Mouse (Mus musculus) heart, embryonic 16.5 days (tissue): ENCODE data around the gene Pi4k2a. TPM values are rescaled to one million over a fixed set of nuclear protein-coding genes. Genes with fewer than 3 reads are reported as not detected.

ENCODE experiments used
- ATAC-seq: fragments of 200-750 bp; cut with Nextera tagmentation; replicated peaks from 2 replicates; pipeline ENCODE4 v1.8.0; 2017; ENCODE audit warnings: moderate number of reproducible peaks; ENCODE audit not compliant: insufficient read depth, low FRiP score; ENCODE audit errors: extremely low read depth
- H3K27ac ChIP-seq: fragments of 300-500 bp; sonication (generic); 2 replicates; pipeline ENCODE4 v1.5.1; 2014; ENCODE audit warnings: mild to moderate bottlenecking, low read length, control low read depth, moderate library complexity
- H3K27me3 ChIP-seq: fragments of 300-500 bp; sonication (generic); 2 replicates; pipeline ENCODE4 v1.6.1; 2014; ENCODE audit warnings: low read length, mixed read lengths; ENCODE audit not compliant: control insufficient read depth, insufficient read depth
- H3K36me3 ChIP-seq: fragments of 300-500 bp; sonication (generic); 2 replicates; pipeline ENCODE4 v1.6.1; 2014; ENCODE audit not compliant: control insufficient read depth, insufficient read depth
- H3K4me1 ChIP-seq: fragments of 300-500 bp; sonication (generic); 2 replicates; pipeline ENCODE4 v1.6.1; 2014; ENCODE audit warnings: low read length, mixed read lengths; ENCODE audit not compliant: control insufficient read depth, insufficient read depth
- H3K4me2 ChIP-seq: fragments of 300-500 bp; sonication (generic); 2 replicates; pipeline ENCODE4 v1.6.1; 2014; ENCODE audit warnings: low read depth, mild to moderate bottlenecking, control low read depth, low read length
- H3K4me3 ChIP-seq: fragments of 300-500 bp; sonication (generic); 2 replicates; pipeline ENCODE4 v1.5.1; 2014; ENCODE audit warnings: mild to moderate bottlenecking, control low read depth, low read length
- H3K9ac ChIP-seq: fragments of 300-500 bp; sonication (generic); 2 replicates; pipeline ENCODE4 v1.6.1; 2014; ENCODE audit warnings: low read length, control low read depth
- H3K9me3 ChIP-seq: fragments of 300-500 bp; sonication (generic); replicated peaks from 2 replicates; pipeline ENCODE4 v1.6.1; 2016; ENCODE audit warnings: low read length; ENCODE audit not compliant: control insufficient read depth
- WGBS: fragments of 180-500 bp; shearing (Covaris S2); extraction: QIAGEN DNeasy Blood & Tissue Kit; methylation state at CpG from one replicate; pipeline ENCODE4 v1.1.7; 2014; 5-methylcytosine and 5-hydroxymethylcytosine counted together
- polyA plus RNA-seq: library from polyadenylated mRNA; unstranded; fragments of >200 nt; fragmentation: Nextera tagmentation; extraction: Ambion mirVana; gene quantifications from 2 replicates; pipeline ENCODE4 v1.2.1, GENCODE M21; 2015

Gene Pi4k2a
- polyA plus RNA-seq = 8.5 and 14.3 TPM in 2 replicates

DNA sequence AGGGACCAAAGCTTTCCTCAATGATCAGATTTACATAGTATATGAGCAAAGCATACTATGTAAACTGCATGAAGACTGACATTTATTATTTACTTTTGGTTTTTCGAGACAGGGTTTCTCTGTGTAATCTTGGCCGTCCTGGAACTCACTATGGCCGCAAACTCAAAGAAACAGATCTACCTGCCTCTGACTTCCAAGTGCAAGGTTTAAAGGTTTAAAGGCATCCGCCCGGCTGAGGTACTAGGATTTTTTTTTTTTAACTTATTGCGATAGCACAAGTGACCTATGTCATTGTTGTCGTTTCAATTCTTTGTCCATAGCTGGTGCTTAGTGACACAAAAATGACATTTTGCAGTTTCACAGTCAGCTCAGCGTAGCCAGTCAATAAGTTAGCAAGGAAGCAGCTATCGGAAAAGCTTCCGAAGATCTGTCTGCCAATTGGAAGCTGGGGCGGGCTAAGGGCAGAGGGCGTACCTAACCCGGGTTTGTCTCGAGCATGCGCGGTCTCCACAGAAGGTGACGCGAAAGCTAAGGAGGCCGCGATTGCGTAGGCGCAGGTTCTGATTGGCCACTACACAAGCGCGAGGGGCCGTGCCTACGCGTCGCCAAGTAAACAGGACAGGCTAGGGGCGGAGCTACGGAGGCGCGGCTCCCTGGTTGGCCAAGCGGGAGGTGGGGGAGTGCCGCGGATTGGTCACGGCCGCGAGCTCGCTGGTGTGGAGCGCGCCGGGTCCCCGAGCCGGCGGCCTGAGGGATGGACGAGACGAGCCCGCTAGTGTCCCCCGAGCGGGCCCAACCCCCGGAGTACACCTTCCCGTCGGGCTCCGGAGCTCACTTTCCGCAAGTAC lies at the start of gene Pi4k2a:
TSS of gene Pi4k2a (plus strand) at position 723 of the 848 bp plus-strand sequence.
- H3K27me3 ChIP-seq = no peaks in the 10 kb centered on the region
- peak; percentile 98 for ATAC-seq
- no peaks in the 10 kb centered on the region for H3K9me3 ChIP-seq
- peak within 1 kb of the TSS; percentile 88 for H3K4me2 ChIP-seq
- H3K27ac ChIP-seq = peak within 1 kb of the TSS; percentile 93
- H3K36me3 ChIP-seq = no peaks in the 10 kb centered on the region
- peaks cover 24% of the 10 kb centered on the region for H3K4me1 ChIP-seq
- WGBS = under 1% methylated on average over 52 of the region's 55 CpGs
- H3K4me3 ChIP-seq = peak within 1 kb of the TSS; percentile 96
- peak within 1 kb of the TSS; percentile 90 for H3K9ac ChIP-seq

DNA sequence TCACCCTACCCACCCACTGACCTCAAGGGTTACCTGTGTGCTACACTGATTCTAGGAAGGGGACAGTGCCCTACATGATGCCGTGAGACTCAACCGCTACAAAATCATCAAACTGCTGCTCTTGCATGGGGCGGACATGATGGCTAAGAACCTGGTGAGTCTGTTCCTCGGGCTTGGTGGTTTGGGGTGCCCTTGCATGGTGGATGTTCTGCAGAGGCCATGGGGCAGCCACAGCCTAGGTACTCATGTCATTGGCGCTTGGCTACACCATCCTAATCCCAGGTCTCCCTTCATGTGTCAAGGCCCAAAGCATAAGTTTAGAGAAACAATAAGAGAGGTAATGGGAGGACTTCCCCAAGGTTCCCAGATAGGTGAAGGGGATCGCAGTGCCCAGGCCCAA lies 46.3 kb upstream of the Pi4k2a start:
- no peaks in the 10 kb centered on the region for H3K36me3 ChIP-seq
- H3K9ac ChIP-seq = no peak overlapping the region
- WGBS = 92% methylated on average over 6 of the region's 6 CpGs
- H3K4me2 ChIP-seq = no peak overlapping the region
- H3K4me1 ChIP-seq = peaks cover 4% of the 10 kb centered on the region; the same call in 1 of the 2 replicates
- no peaks in the 10 kb centered on the region for H3K9me3 ChIP-seq
- H3K27me3 ChIP-seq = no peaks in the 10 kb centered on the region
- no peak for ATAC-seq
- H3K27ac ChIP-seq = no peak overlapping the region
- no peak overlapping the region for H3K4me3 ChIP-seq

DNA sequence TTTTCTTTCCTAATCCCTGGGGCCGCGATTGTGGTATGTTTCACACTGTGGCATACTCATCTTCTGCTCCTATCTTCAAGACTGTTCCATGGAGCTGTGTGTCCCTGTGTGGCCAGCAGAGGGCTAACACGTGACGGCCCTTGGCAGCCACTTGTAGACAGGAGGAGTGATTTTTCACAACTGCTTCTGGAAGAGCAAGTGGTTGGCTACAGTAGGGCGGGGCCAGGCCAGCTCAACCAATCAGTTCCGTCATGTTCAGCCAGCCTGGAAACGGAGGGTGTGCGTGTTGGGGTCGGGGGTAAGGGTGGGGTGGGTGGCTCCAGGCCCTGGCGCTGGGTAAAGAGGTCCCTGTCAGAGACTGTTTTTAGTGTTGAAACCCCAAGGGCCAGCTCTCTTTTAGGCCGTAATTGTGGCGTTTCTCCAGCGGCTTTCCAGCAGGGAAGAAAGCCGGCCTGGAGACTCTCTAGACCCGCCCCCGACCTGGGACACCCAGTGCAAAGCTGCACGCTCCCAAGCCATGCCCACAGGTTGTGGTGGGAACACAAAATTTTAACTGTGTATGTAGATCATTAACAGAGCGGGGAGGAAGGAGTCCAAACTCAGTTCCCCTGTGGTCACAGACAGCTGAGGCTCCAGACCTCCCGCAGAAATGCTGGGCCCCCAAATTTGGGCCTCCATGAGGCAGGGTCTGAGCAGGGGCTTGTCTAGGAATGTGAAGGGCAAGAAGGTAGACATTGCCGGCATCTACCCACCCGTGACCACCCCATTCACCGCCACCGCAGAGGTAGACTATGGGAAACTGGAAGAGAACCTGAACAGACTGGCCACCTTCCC lies 44.8 kb upstream of the Pi4k2a start, which contains the start of gene Hoga1:
TSS of gene Hoga1 (plus strand) at position 342 of the 834 bp plus-strand sequence.
- Histone ChIP-seq H3K36me3 (no peaks in the 10 kb centered on the region), H3K4me2 (peak within 1 kb of the TSS; percentile 73), H3K4me3 (peak within 1 kb of the TSS; percentile 57), H3K27ac (no peak within 1 kb of the TSS), H3K27me3 (no peaks in the 10 kb centered on the region), H3K9ac (peak within 1 kb of the TSS; percentile 66), H3K9me3 (no peaks in the 10 kb centered on the region), H3K4me1 (peaks cover 4% of the 10 kb centered on the region; the same call in 1 of the 2 replicates)
- peak; percentile 91 for ATAC-seq
- WGBS = 23% methylated on average over 23 of the region's 23 CpGs

- Histone ChIP-seq H3K9ac (no peak overlapping the region), H3K27me3 (no peaks in the 10 kb centered on the region), H3K4me2 (no peak overlapping the region), H3K36me3 (no peaks in the 10 kb centered on the region), H3K4me1 (peaks cover 4% of the 10 kb centered on the region; the same call in 1 of the 2 replicates), H3K9me3 (no peaks in the 10 kb centered on the region), H3K27ac (no peak overlapping the region), H3K4me3 (no peak overlapping the region)
- ATAC-seq = no peak
- WGBS = 73% methylated on average over 1 of the region's 1 CpGs
Observed at GRCm38 (mm10) chr19:42050251-42050650, 40.0 kb upstream of the Pi4k2a start.

- H3K27ac ChIP-seq = no peak overlapping the region
- H3K4me2 ChIP-seq = no peak overlapping the region
- H3K36me3 ChIP-seq = no peaks in the 10 kb centered on the region
- no peaks in the 10 kb centered on the region for H3K27me3 ChIP-seq
- H3K4me3 ChIP-seq = no peak overlapping the region
- 86% methylated on average over 3 of the region's 3 CpGs for WGBS
- H3K9me3 ChIP-seq = no peaks in the 10 kb centered on the region
- H3K9ac ChIP-seq = no peak overlapping the region
- no peaks in the 10 kb centered on the region for H3K4me1 ChIP-seq
- no peak for ATAC-seq
Observed at GRCm38 (mm10) chr19:42051351-42051750, 38.9 kb upstream of the Pi4k2a start.

DNA sequence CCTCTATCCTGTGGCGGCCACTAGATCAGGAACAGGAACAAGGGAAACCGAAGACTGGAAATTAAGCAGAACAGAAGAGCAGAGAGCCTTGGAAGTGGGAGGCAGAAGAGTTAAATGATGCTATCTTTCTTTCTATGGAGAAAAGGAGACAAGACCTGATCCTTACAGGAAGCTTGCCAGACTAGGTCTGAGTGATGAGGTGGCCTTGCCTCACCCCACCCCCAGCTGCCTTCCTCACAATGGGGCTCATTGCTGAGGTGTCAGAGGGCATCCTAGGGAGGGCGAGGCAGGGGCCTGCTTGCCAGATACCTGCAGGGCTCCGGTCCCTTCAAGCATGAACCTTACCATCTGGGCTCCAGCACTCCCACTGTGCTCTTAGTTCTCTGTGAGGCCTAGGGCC lies 38.3 kb upstream of the Pi4k2a start, which contains the start of gene 4933411K16Rik:
TSS of gene 4933411K16Rik (plus strand) at position 301 of the 400 bp plus-strand sequence.
- no peak for ATAC-seq
- WGBS = 64% methylated on average over 4 of the region's 4 CpGs
- no peaks in the 10 kb centered on the region for H3K9me3 ChIP-seq
- no peaks in the 10 kb centered on the region for H3K4me1 ChIP-seq
- no peaks in the 10 kb centered on the region for H3K36me3 ChIP-seq
- H3K9ac ChIP-seq = no peak within 1 kb of the TSS
- H3K27me3 ChIP-seq = no peaks in the 10 kb centered on the region
- no peak within 1 kb of the TSS for H3K27ac ChIP-seq
- H3K4me3 ChIP-seq = no peak within 1 kb of the TSS
- no peak within 1 kb of the TSS for H3K4me2 ChIP-seq

- no peak for ATAC-seq
- no peaks in the 10 kb centered on the region for H3K27me3 ChIP-seq
- no peak overlapping the region for H3K4me2 ChIP-seq
- no peaks in the 10 kb centered on the region for H3K36me3 ChIP-seq
- no peaks in the 10 kb centered on the region for H3K9me3 ChIP-seq
- WGBS = 51% methylated on average over 6 of the region's 6 CpGs
- no peak overlapping the region for H3K4me3 ChIP-seq
- no peak overlapping the region for H3K27ac ChIP-seq
- no peak overlapping the region for H3K9ac ChIP-seq
- no peaks in the 10 kb centered on the region for H3K4me1 ChIP-seq
Observed at GRCm38 (mm10) chr19:42054255-42054654, 36.0 kb upstream of the Pi4k2a start.

GRCm38 (mm10) chr19:42055881-42056280 lies 34.4 kb upstream of the Pi4k2a start:
- Histone ChIP-seq H3K27ac (no peak overlapping the region), H3K4me3 (no peak overlapping the region), H3K9ac (no peak overlapping the region), H3K27me3 (no peaks in the 10 kb centered on the region), H3K9me3 (no peaks in the 10 kb centered on the region), H3K4me2 (no peak overlapping the region), H3K4me1 (no peaks in the 10 kb centered on the region), H3K36me3 (no peaks in the 10 kb centered on the region)
- whole genome bisulfite sequencing = 82% methylated on average over 2 of the region's 2 CpGs
- no peak for ATAC-seq
